Mouse (Mus musculus): ENCODE results near the gene Olfr5. TPM values are rescaled to one million over a fixed set of nuclear protein-coding genes. Genes with fewer than 3 reads are reported as not detected.

Olfr5 gene
- polyA plus RNA-seq, 1 experiment: not detected

DNA sequence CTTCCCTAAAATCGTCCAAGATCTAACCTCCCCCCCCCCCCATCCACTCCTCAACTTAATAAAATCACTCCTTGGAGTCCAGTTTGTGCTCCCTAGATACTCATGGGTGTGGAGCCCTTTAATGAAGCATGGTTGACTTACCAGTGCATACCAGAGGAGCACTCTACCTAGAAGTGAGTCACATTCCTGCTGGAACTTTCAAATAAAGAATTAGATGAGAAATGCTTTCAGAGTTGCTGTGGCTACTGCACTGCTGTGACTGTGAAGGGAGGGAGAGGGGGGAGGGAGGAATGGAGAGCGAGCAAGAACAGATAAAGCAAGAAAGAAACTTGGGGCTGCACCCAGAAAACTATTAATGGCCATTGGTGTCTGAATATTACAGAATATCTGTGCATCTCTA lies 45.6 kb downstream of the Olfr5 start:
- no peak for TF ChIP-seq CTCF (IDR thresholded peaks at IDR 0.05; ENCODE audit: borderline replicate concordance, extremely low read depth, insufficient read depth, insufficient read length)
- no peak for TF ChIP-seq POLR2A (IDR thresholded peaks at IDR 0.05; ENCODE audit: borderline replicate concordance, extremely low read depth, insufficient read depth, insufficient read length, poor library complexity, severe bottlenecking)
- DNase-seq (ENCODE audit: low read depth): no peak

DNA sequence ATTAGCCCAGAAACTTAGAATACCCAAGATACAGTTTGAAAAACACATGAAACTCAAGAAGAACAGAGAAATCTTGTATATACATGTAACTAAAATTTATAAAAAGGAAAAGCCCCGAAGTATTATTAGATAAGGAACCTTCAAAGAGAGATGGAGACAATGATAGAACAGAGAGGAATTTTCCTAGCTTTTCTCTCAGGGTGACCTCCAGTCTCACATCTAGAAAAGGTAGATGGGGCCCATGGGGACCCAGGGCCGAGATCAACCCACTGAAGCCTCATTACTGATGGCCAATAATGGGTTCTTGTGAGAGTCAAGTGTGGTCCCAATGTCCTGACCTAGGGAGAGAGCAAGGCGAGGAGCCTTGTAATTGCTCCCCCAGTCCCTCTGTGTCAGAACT lies 48.4 kb downstream of the Olfr5 start, which contains the start of gene Olfr1344:
Gene Olfr1344 (plus strand): TSS at position 301 of the 400 bp plus-strand sequence.
- TF ChIP-seq POLR2A (IDR thresholded peaks at IDR 0.05; ENCODE audit: borderline replicate concordance, extremely low read depth, insufficient read depth, insufficient read length, poor library complexity, severe bottlenecking) (no peak), CTCF (IDR thresholded peaks at IDR 0.05; ENCODE audit: borderline replicate concordance, extremely low read depth, insufficient read depth, insufficient read length) (no peak)
- DNase-seq (ENCODE audit: low read depth): no peak

- TF ChIP-seq CTCF (IDR thresholded peaks at IDR 0.05; ENCODE audit: borderline replicate concordance, extremely low read depth, insufficient read depth, insufficient read length) (peak; percentile 66), POLR2A (IDR thresholded peaks at IDR 0.05; ENCODE audit: borderline replicate concordance, extremely low read depth, insufficient read depth, insufficient read length, poor library complexity, severe bottlenecking) (no peak)
- peak; percentile 11 for DNase-seq (ENCODE audit: low read depth)
Measured at GRCm38 (mm10) chr7:6430342-6430741, 56.4 kb downstream of the Olfr5 start.

DNA sequence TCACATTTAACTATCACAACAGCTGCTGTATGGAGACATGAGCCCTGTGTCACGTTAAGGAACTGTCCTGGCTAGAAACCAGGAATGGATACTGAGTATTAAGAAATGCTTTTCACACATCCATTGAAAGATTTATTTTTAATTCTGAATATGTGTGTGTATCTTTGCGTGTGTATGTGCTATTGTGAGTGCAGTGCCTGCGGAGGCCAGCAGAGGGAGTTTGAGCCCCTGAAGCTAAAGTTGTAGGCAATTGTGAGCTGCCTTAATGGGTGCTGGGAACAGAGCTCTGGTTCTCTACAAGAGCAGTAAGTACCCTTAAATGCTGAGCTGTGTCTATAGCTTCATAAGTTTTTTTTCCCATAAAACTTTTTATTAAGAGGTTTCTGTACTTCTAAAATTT lies 57.4 kb downstream of the Olfr5 start:
- no peak for DNase-seq (ENCODE audit: low read depth)
- TF ChIP-seq POLR2A (IDR thresholded peaks at IDR 0.05; ENCODE audit: borderline replicate concordance, extremely low read depth, insufficient read depth, insufficient read length, poor library complexity, severe bottlenecking): no peak
- TF ChIP-seq CTCF (IDR thresholded peaks at IDR 0.05; ENCODE audit: borderline replicate concordance, extremely low read depth, insufficient read depth, insufficient read length): peak; percentile 27; the same call in 1 of the 2 replicates

Other genes starting within 250 kb of the Olfr5 start
- 0.11 TPM in 1 of 2 replicates, not detected in the other for gene Epp13, start 234.2 kb downstream of the Olfr5 start, polyA plus RNA-seq (2012; rRNA removed)
- gene Zfp667, start 200.4 kb downstream of the Olfr5 start, polyA plus RNA-seq (2012; rRNA removed): 5.9 and 7.6 TPM in 2 replicates
- 9.5 and 9.9 TPM in 2 replicates for gene Zfp583, start 155.7 kb downstream of the Olfr5 start, polyA plus RNA-seq (2012; rRNA removed)
- 2.5 and 4.2 TPM in 2 replicates for gene Gm3854, start 143.2 kb downstream of the Olfr5 start, polyA plus RNA-seq (2012; rRNA removed)
- 2.4 and 3.0 TPM in 2 replicates for gene Zfp78, start 123.7 kb downstream of the Olfr5 start, polyA plus RNA-seq (2012; rRNA removed)
- gene Zfp28, start 103.6 kb downstream of the Olfr5 start, polyA plus RNA-seq (2012; rRNA removed): 14.5 and 17.9 TPM in 2 replicates
- 4.5 and 7.5 TPM in 2 replicates for gene Smim17, start 88.2 kb downstream of the Olfr5 start, polyA plus RNA-seq (2012; rRNA removed)
- gene Gm20715, start 76.7 kb downstream of the Olfr5 start, polyA plus RNA-seq (2012; rRNA removed): 0.37 and 0.44 TPM in 2 replicates
- 0.63 and 0.98 TPM in 2 replicates for gene Olfr1344, start 48.3 kb downstream of the Olfr5 start, polyA plus RNA-seq (2012; rRNA removed)
- gene Olfr1336, start 30.8 kb downstream of the Olfr5 start, polyA plus RNA-seq (2012; rRNA removed): not detected in 2 replicates
- gene Olfr1346, start 19.8 kb downstream of the Olfr5 start, polyA plus RNA-seq (2012; rRNA removed): not detected in 2 replicates
- not detected in 2 replicates for gene Olfr1347, start 12.8 kb upstream of the Olfr5 start, polyA plus RNA-seq (2012; rRNA removed)
- not detected in 2 replicates for gene Olfr1348, start 21.8 kb upstream of the Olfr5 start, polyA plus RNA-seq (2012; rRNA removed)
- 0.04 and 0.07 TPM in 2 replicates for gene Olfr1349, start 36.0 kb upstream of the Olfr5 start, polyA plus RNA-seq (2012; rRNA removed)
- gene Olfr1350, start 77.9 kb upstream of the Olfr5 start, polyA plus RNA-seq (2012; rRNA removed): not detected in 2 replicates
- 13.2 and 18.1 TPM in 2 replicates for gene Zim1, start 209.5 kb upstream of the Olfr5 start, polyA plus RNA-seq (2012; rRNA removed)
- 58.8 and 88.4 TPM in 2 replicates for gene Peg3, start 243.5 kb upstream of the Olfr5 start, polyA plus RNA-seq (2012; rRNA removed)
- 21.1 and 38.4 TPM in 2 replicates for gene Usp29, start 243.6 kb upstream of the Olfr5 start, polyA plus RNA-seq (2012; rRNA removed)

Measured in brain, embryonic 14.5 days (tissue).